Mouse (Mus musculus) CH12.LX (cell line): ENCODE data around the gene Map2k6. TPM values are rescaled to one million over a fixed set of nuclear protein-coding genes. Genes with fewer than 3 reads are reported as not detected.

ENCODE experiments used
- DNase-seq: peaks from one replicate; pipeline ENCODE4 v3.0.0-alpha.2; 2013; ENCODE audit errors: extremely low read depth
- H3K27ac ChIP-seq: 2 replicates; pipeline ENCODE4 v1.5.1; 2012; ENCODE audit warnings: low read depth, mild to moderate bottlenecking, control low read depth, moderate library complexity; ENCODE audit not compliant: insufficient read depth
- H3K27me3 ChIP-seq: replicated peaks from 2 replicates; pipeline ENCODE3; 2012; ENCODE audit warnings: inconsistent platforms
- H3K36me3 ChIP-seq, 2 experiments: replicated peaks in 1 of 2; 2 replicates each; pipeline versions ENCODE3 to v1.6.1; 2012; ENCODE audit warnings: inconsistent platforms in 1 of 2, low read length in 1 of 2, mild to moderate bottlenecking in 1 of 2, mixed read lengths in 1 of 2, moderate library complexity in 1 of 2; ENCODE audit not compliant: control insufficient read depth in 1 of 2, insufficient read depth in 1 of 2
- H3K4me1 ChIP-seq, 2 experiments: 2 replicates each; pipeline ENCODE4 v1.6.1; 2012; ENCODE audit warnings: inconsistent platforms in 1 of 2, moderate library complexity in 1 of 2; ENCODE audit not compliant: insufficient read depth in 2 of 2, control insufficient read depth in 1 of 2
- H3K4me2 ChIP-seq: 2 replicates; pipeline ENCODE4 v1.6.1; 2012; ENCODE audit warnings: low read depth, mild to moderate bottlenecking, control low read depth; ENCODE audit not compliant: poor library complexity, insufficient read depth, severe bottlenecking
- H3K4me3 ChIP-seq, 3 experiments: fragments of 150-350 bp in 1 of 3; sonication (generic) in 1 of 3; replicated peaks in 1 of 3; 2 replicates each; pipeline versions ENCODE3 to v1.5.1; 2011 to 2012; ENCODE audit warnings: low read depth in 2 of 3, low read length in 2 of 3, mild to moderate bottlenecking in 2 of 3, moderate library complexity in 2 of 3, control low read depth in 1 of 3, improper control_type of control experiment in 1 of 3, inconsistent platforms in 1 of 3, mixed read lengths in 1 of 3; ENCODE audit not compliant: poor library complexity in 1 of 3
- H3K79me2 ChIP-seq: replicated peaks from 2 replicates; pipeline ENCODE4 v1.6.1; 2012; ENCODE audit warnings: mild to moderate bottlenecking, moderate library complexity; ENCODE audit not compliant: control insufficient read depth, poor library complexity, insufficient read depth, severe bottlenecking; ENCODE audit errors: extremely low read depth
- H3K9ac ChIP-seq: 2 replicates; pipeline ENCODE4 v1.6.1; 2012; ENCODE audit warnings: low read depth, mild to moderate bottlenecking, control low read depth, moderate library complexity; ENCODE audit not compliant: insufficient read depth
- H3K9me3 ChIP-seq: replicated peaks from 2 replicates; pipeline ENCODE3; 2012; ENCODE audit warnings: low read length, inconsistent platforms, mixed read lengths
- BHLHE40 ChIP-seq: IDR thresholded peaks from 2 replicates; pipeline ENCODE4 v1.6.1; 2011; ENCODE audit warnings: mild to moderate bottlenecking, low read depth, low read length, improper control_type of control experiment
- CTCF ChIP-seq, 2 experiments: IDR thresholded peaks in 1 of 2; conservative IDR thresholded peaks in 1 of 2; 2 replicates each; pipeline ENCODE4 v1.5.1; 2011 to 2012; ENCODE audit warnings: low read depth in 2 of 2, low read length in 2 of 2, improper control_type of control experiment in 1 of 2, inconsistent platforms in 1 of 2, mild to moderate bottlenecking in 1 of 2, moderate library complexity in 1 of 2
- EP300 ChIP-seq: IDR thresholded peaks from 2 replicates; pipeline ENCODE4 v1.6.1; 2011; ENCODE audit warnings: low read length, improper control_type of control experiment
- ETS1 ChIP-seq: conservative IDR thresholded peaks from 2 replicates; pipeline ENCODE4 v1.6.1; 2012; ENCODE audit warnings: low read depth, mild to moderate bottlenecking, inconsistent platforms, low read length, improper control_type of control experiment, moderate library complexity
- JUN ChIP-seq: IDR thresholded peaks from 2 replicates; pipeline ENCODE4 v1.6.1; 2011; ENCODE audit warnings: low read depth, mild to moderate bottlenecking, low read length, improper control_type of control experiment, moderate library complexity; ENCODE audit not compliant: insufficient read depth
- KAT2A ChIP-seq: IDR thresholded peaks from 2 replicates; pipeline ENCODE4 v1.6.1; 2012; ENCODE audit warnings: low read length, improper control_type of control experiment, inconsistent platforms; ENCODE audit not compliant: insufficient replicate concordance
- MAFK ChIP-seq: IDR thresholded peaks from 2 replicates; pipeline ENCODE4 v1.6.1; 2011; ENCODE audit warnings: low read length, improper control_type of control experiment; ENCODE audit not compliant: insufficient replicate concordance
- MAX ChIP-seq: IDR thresholded peaks from 2 replicates; pipeline ENCODE4 v1.6.1; 2011; ENCODE audit warnings: low read length, improper control_type of control experiment
- NELFE ChIP-seq: IDR thresholded peaks from 2 replicates; pipeline ENCODE4 v1.6.1; 2011; ENCODE audit warnings: low read depth, low read length, improper control_type of control experiment
- PAX5 ChIP-seq: IDR thresholded peaks from 2 replicates; pipeline ENCODE4 v1.6.1; 2012; ENCODE audit warnings: low read length, inconsistent platforms, mixed read lengths
- RAD21 ChIP-seq: IDR thresholded peaks from 2 replicates; pipeline ENCODE4 v1.6.1; 2011; ENCODE audit warnings: low read depth, mild to moderate bottlenecking, low read length, improper control_type of control experiment, moderate library complexity
- RCOR1 ChIP-seq: conservative IDR thresholded peaks from 2 replicates; pipeline ENCODE4 v1.6.1; 2012; ENCODE audit warnings: low read depth, mild to moderate bottlenecking, inconsistent platforms, low read length, improper control_type of control experiment
- SIN3A ChIP-seq: IDR thresholded peaks from 2 replicates; pipeline ENCODE4 v1.6.1; 2012; ENCODE audit warnings: low read length, improper control_type of control experiment, inconsistent platforms
- SMC3 ChIP-seq: IDR thresholded peaks from 2 replicates; pipeline ENCODE4 v1.6.1; 2011; ENCODE audit warnings: low read depth, low read length, improper control_type of control experiment
- TBP ChIP-seq: conservative IDR thresholded peaks from 2 replicates; pipeline ENCODE4 v1.6.1; 2011; ENCODE audit warnings: low read depth, low read length, improper control_type of control experiment
- TCF12 ChIP-seq: IDR thresholded peaks from 2 replicates; pipeline ENCODE4 v1.6.1; 2014; ENCODE audit warnings: low read depth, mild to moderate bottlenecking, inconsistent platforms, low read length, improper control_type of control experiment
- UBTF ChIP-seq: IDR thresholded peaks from 2 replicates; pipeline ENCODE4 v1.6.1; 2012; ENCODE audit warnings: low read depth, mild to moderate bottlenecking, inconsistent platforms, low read length, improper control_type of control experiment, moderate library complexity
- USF2 ChIP-seq: conservative IDR thresholded peaks from 2 replicates; pipeline ENCODE4 v1.6.1; 2011; ENCODE audit warnings: low read depth, low read length, improper control_type of control experiment
- ZC3H11A ChIP-seq: IDR thresholded peaks from 2 replicates; pipeline ENCODE4 v1.6.1; 2012; ENCODE audit warnings: low read depth, mild to moderate bottlenecking, inconsistent platforms, low read length, improper control_type of control experiment
- dilution Hi-C: fragments of 300-500 bp; cut with MboI; formaldehyde crosslinking; loops from 2 replicates; pipeline ENCODE4 v1.14.3; 2020; ENCODE audit warnings: low sequenced_read_pairs; ENCODE audit not compliant: extremely low pct_unique_long_range_greater_than_20kb, extremely low pct_ligation_motif_present
- in situ Hi-C: fragments of 300-500 bp; cut with MboI; formaldehyde crosslinking; loops from 3 replicates; pipeline ENCODE4 v1.14.3; 2019; ENCODE audit warnings: low sequenced_read_pairs, low pct_ligation_motif_present, low pct_unique_long_range_greater_than_20kb, mixed read lengths
- polyA plus RNA-seq: library from polyadenylated mRNA; unstranded; fragments of >175 nt; gene quantifications from 2 replicates; pipeline ENCODE4 v1.2.1, GENCODE M21; 2012; ENCODE audit warnings: low read depth; ENCODE audit not compliant: insufficient read length
- total RNA-seq, 2 experiments: library from RNA; depleted of rRNA; stranded (reverse); fragments of 300-350 nt in 1 of 2; fragments of >200 nt in 1 of 2; gene quantifications; 2 replicates each; pipeline ENCODE4 v1.2.3; 2012 to 2014

Gene Map2k6
- total and polyA plus RNA-seq, 3 experiments = 16.8 to 21.9 (median 18.0) TPM

- H3K27ac ChIP-seq = no peak overlapping the region
- dilution Hi-C loops (no loop called here), in situ Hi-C loops (loop anchor here (5.0 to 25.0 kb wide), 3 partner anchors 70 to 697 kb away; partner anchors contain the start of gene Kcnj2)
- no peaks in the 10 kb centered on the region for H3K79me2 ChIP-seq
- no peak overlapping the region for H3K4me3 ChIP-seq
- H3K9me3 ChIP-seq = no peaks in the 10 kb centered on the region
- no peak overlapping the region for H3K4me2 ChIP-seq
- H3K36me3 ChIP-seq = no peaks in the 10 kb centered on the region
- H3K27me3 ChIP-seq = no peaks in the 10 kb centered on the region
- H3K4me1 ChIP-seq = peaks cover 2 to 15% of the 10 kb centered on the region in 2 experiments; a peak in 3 of 4 replicates
- no peak overlapping the region for H3K9ac ChIP-seq
- peak; percentile 87 for DNase-seq
- no peak for TF ChIP-seq USF2
- peak; percentile 96 for TF ChIP-seq ZC3H11A
- TF ChIP-seq RCOR1 = no peak
- no peak for TF ChIP-seq MAX
- TF ChIP-seq ETS1 = no peak
- peak; percentile 99 for TF ChIP-seq SMC3
- no peak for TF ChIP-seq KAT2A
- no peak for TF ChIP-seq PAX5
- no peak for TF ChIP-seq JUN
- no peak for TF ChIP-seq BHLHE40
- no peak for TF ChIP-seq MAFK
- TF ChIP-seq CTCF (conservative IDR thresholded peaks at IDR 0.05 in 1 of 2, IDR thresholded peaks at IDR 0.05 in 1 of 2; ENCODE audit: low read depth in 2 of 2, low read length in 2 of 2) = peak; percentile 91 to 99; a peak in 3 of 4 replicates
- 0 out of 2 replicates have a peak, but pooled peaks have one; percentile 8 for TF ChIP-seq NELFE
- TF ChIP-seq EP300 = no peak
- TF ChIP-seq TBP = no peak
- TF ChIP-seq SIN3A = no peak
- no peak for TF ChIP-seq UBTF
- peak; percentile 100 for TF ChIP-seq RAD21
Observed at GRCm38 (mm10) chr11:110365016-110365415, 33.9 kb upstream of the Map2k6 start.

GRCm38 (mm10) chr11:110366902-110367301 lies 32.0 kb upstream of the Map2k6 start:
- no peak for TF ChIP-seq TCF12
- peak; percentile 47 to 78 for TF ChIP-seq CTCF (conservative IDR thresholded peaks at IDR 0.05 in 1 of 2, IDR thresholded peaks at IDR 0.05 in 1 of 2; ENCODE audit: low read depth in 2 of 2, low read length in 2 of 2)

More at GRCm38 (mm10) chr11:110366902-110367301, 32.0 kb upstream of the Map2k6 start:
- Histone ChIP-seq H3K36me3 (no peaks in the 10 kb centered on the region), H3K9me3 (no peaks in the 10 kb centered on the region), H3K27me3 (no peaks in the 10 kb centered on the region), H3K4me1 (peaks cover 2 to 29% of the 10 kb centered on the region in 2 experiments; a peak in 3 of 4 replicates), H3K4me3 (no peak overlapping the region), H3K9ac (no peak overlapping the region), H3K79me2 (no peaks in the 10 kb centered on the region), H3K27ac (no peak overlapping the region), H3K4me2 (no peak overlapping the region)
- peak; percentile 21 for DNase-seq
- dilution Hi-C loops (no loop called here), in situ Hi-C loops (loop anchor here (5.0 to 25.0 kb wide), 3 partner anchors 68 to 695 kb away; partner anchors contain the start of gene Kcnj2)
